Mouse (Mus musculus): ENCODE data around the gene Pafah2. TPM values are rescaled to one million over a fixed set of nuclear protein-coding genes. Genes with fewer than 3 reads are reported as not detected.

Gene Pafah2
- polyA plus RNA-seq, 1 experiment: 16.5 TPM

- Histone ChIP-seq H3K4me3 (ENCODE audit: low read depth, low read length) (no peak overlapping the region), H3K36me3 (ENCODE audit: control insufficient read depth, insufficient read depth, low read length, poor library complexity, severe bottlenecking) (peaks cover 25% of the 10 kb centered on the region), H3K4me1 (ENCODE audit: control insufficient read depth, insufficient read depth, low read length) (peaks cover 2% of the 10 kb centered on the region), H3K27me3 (ENCODE audit: control insufficient read depth, insufficient read depth, low read length, poor library complexity, severe bottlenecking) (no peaks in the 10 kb centered on the region), H3K9ac (ENCODE audit: low read depth, poor library complexity, severe bottlenecking) (no peak overlapping the region), H3K9me3 (replicated peaks; ENCODE audit: control insufficient read depth, insufficient read depth, low read length, poor library complexity, severe bottlenecking) (no peaks in the 10 kb centered on the region), H3K27ac (ENCODE audit: insufficient read depth, low read length) (no peak overlapping the region)
- TF ChIP-seq EP300 (IDR thresholded peaks at IDR 0.05; ENCODE audit: insufficient read depth, low read depth, low read length): no peak
- no peak for TF ChIP-seq CTCF (IDR thresholded peaks at IDR 0.05; ENCODE audit: low read depth, low read length)
Measured at GRCm38 (mm10) chr4:134471469-134471868, 75.3 kb downstream of the Pafah2 start.

GRCm38 (mm10) chr4:134473764-134474163 lies 77.6 kb downstream of the Pafah2 start:
- H3K9ac ChIP-seq (ENCODE audit: low read depth, poor library complexity, severe bottlenecking): no peak overlapping the region
- no peak overlapping the region for H3K4me3 ChIP-seq (ENCODE audit: low read depth, low read length)
- TF ChIP-seq POLR2A (IDR thresholded peaks at IDR 0.05; ENCODE audit: insufficient read depth, low read length): no peak
- TF ChIP-seq EP300 (IDR thresholded peaks at IDR 0.05; ENCODE audit: insufficient read depth, low read depth, low read length): no peak
- no peak for TF ChIP-seq CTCF (IDR thresholded peaks at IDR 0.05; ENCODE audit: low read depth, low read length)

GRCm38 (mm10) chr4:134474240-134474639 lies 78.1 kb downstream of the Pafah2 start:
- no peak overlapping the region for H3K9ac ChIP-seq (ENCODE audit: low read depth, poor library complexity, severe bottlenecking)
- no peaks in the 10 kb centered on the region for H3K4me1 ChIP-seq (ENCODE audit: control insufficient read depth, insufficient read depth, low read length)
- no peak overlapping the region for H3K27ac ChIP-seq (ENCODE audit: insufficient read depth, low read length)
- no peaks in the 10 kb centered on the region for H3K27me3 ChIP-seq (ENCODE audit: control insufficient read depth, insufficient read depth, low read length, poor library complexity, severe bottlenecking)
- H3K9me3 ChIP-seq (replicated peaks; ENCODE audit: control insufficient read depth, insufficient read depth, low read length, poor library complexity, severe bottlenecking): no peaks in the 10 kb centered on the region
- peaks cover 25% of the 10 kb centered on the region for H3K36me3 ChIP-seq (ENCODE audit: control insufficient read depth, insufficient read depth, low read length, poor library complexity, severe bottlenecking)
- H3K4me3 ChIP-seq (ENCODE audit: low read depth, low read length): no peak overlapping the region
- TF ChIP-seq POLR2A (IDR thresholded peaks at IDR 0.05; ENCODE audit: insufficient read depth, low read length) (no peak), EP300 (IDR thresholded peaks at IDR 0.05; ENCODE audit: insufficient read depth, low read depth, low read length) (no peak), CTCF (IDR thresholded peaks at IDR 0.05; ENCODE audit: low read depth, low read length) (no peak)

More at GRCm38 (mm10) chr4:134473764-134474163, 77.6 kb downstream of the Pafah2 start:
- Histone ChIP-seq H3K9me3 (replicated peaks; ENCODE audit: control insufficient read depth, insufficient read depth, low read length, poor library complexity, severe bottlenecking) (no peaks in the 10 kb centered on the region), H3K4me1 (ENCODE audit: control insufficient read depth, insufficient read depth, low read length) (no peaks in the 10 kb centered on the region), H3K27me3 (ENCODE audit: control insufficient read depth, insufficient read depth, low read length, poor library complexity, severe bottlenecking) (no peaks in the 10 kb centered on the region), H3K36me3 (ENCODE audit: control insufficient read depth, insufficient read depth, low read length, poor library complexity, severe bottlenecking) (peaks cover 25% of the 10 kb centered on the region), H3K27ac (ENCODE audit: insufficient read depth, low read length) (no peak overlapping the region)

GRCm38 (mm10) chr4:134476899-134477298 lies 80.8 kb downstream of the Pafah2 start:
- Histone ChIP-seq H3K9ac (ENCODE audit: low read depth, poor library complexity, severe bottlenecking) (no peak overlapping the region), H3K4me3 (ENCODE audit: low read depth, low read length) (no peak overlapping the region), H3K9me3 (replicated peaks; ENCODE audit: control insufficient read depth, insufficient read depth, low read length, poor library complexity, severe bottlenecking) (no peaks in the 10 kb centered on the region), H3K27ac (ENCODE audit: insufficient read depth, low read length) (no peak overlapping the region), H3K4me1 (ENCODE audit: control insufficient read depth, insufficient read depth, low read length) (no peaks in the 10 kb centered on the region), H3K27me3 (ENCODE audit: control insufficient read depth, insufficient read depth, low read length, poor library complexity, severe bottlenecking) (no peaks in the 10 kb centered on the region), H3K36me3 (ENCODE audit: control insufficient read depth, insufficient read depth, low read length, poor library complexity, severe bottlenecking) (peaks cover 17% of the 10 kb centered on the region)
- no peak for TF ChIP-seq CTCF (IDR thresholded peaks at IDR 0.05; ENCODE audit: low read depth, low read length)
- no peak for TF ChIP-seq EP300 (IDR thresholded peaks at IDR 0.05; ENCODE audit: insufficient read depth, low read depth, low read length)
- TF ChIP-seq POLR2A (IDR thresholded peaks at IDR 0.05; ENCODE audit: insufficient read depth, low read length): no peak

Other genes with a start within 250 kb of the Pafah2 start
- 66.3 and 69.0 TPM in 2 replicates for gene Cep85, start 209.2 kb upstream of the Pafah2 start, polyA plus RNA-seq (2011; ENCODE audit: insufficient read depth, insufficient read length, low read depth, missing spikeins)
- gene Gm7534, start 193.3 kb upstream of the Pafah2 start, polyA plus RNA-seq (2011; ENCODE audit: insufficient read depth, insufficient read length, low read depth, missing spikeins): not detected in 2 replicates
- not detected in 2 replicates for gene Catsper4, start 168.9 kb upstream of the Pafah2 start, polyA plus RNA-seq (2011; ENCODE audit: insufficient read depth, insufficient read length, low read depth, missing spikeins)
- 10.4 and 10.8 TPM in 2 replicates for gene Cnksr1, start 157.9 kb upstream of the Pafah2 start, polyA plus RNA-seq (2011; ENCODE audit: insufficient read depth, insufficient read length, low read depth, missing spikeins)
- gene E130218I03Rik, start 152.7 kb upstream of the Pafah2 start, polyA plus RNA-seq (2011; ENCODE audit: insufficient read depth, insufficient read length, low read depth, missing spikeins): not detected in 2 replicates
- 16.8 and 17.2 TPM in 2 replicates for gene Zfp593, start 150.7 kb upstream of the Pafah2 start, polyA plus RNA-seq (2011; ENCODE audit: insufficient read depth, insufficient read length, low read depth, missing spikeins)
- not detected in 2 replicates for gene Gm30191, start 149.4 kb upstream of the Pafah2 start, polyA plus RNA-seq (2011; ENCODE audit: insufficient read depth, insufficient read length, low read depth, missing spikeins)
- gene Grrp1, start 142.2 kb upstream of the Pafah2 start, polyA plus RNA-seq (2011; ENCODE audit: insufficient read depth, insufficient read length, low read depth, missing spikeins): 0.55 TPM in 1 of 2 replicates, not detected in the other
- gene Pdik1l, start 108.4 kb upstream of the Pafah2 start, polyA plus RNA-seq (2011; ENCODE audit: insufficient read depth, insufficient read length, low read depth, missing spikeins): 12.0 and 14.1 TPM in 2 replicates
- gene Trim63, start 81.2 kb upstream of the Pafah2 start, polyA plus RNA-seq (2011; ENCODE audit: insufficient read depth, insufficient read length, low read depth, missing spikeins): 5.4 and 7.4 TPM in 2 replicates
- gene Slc30a2, start 53.1 kb upstream of the Pafah2 start, polyA plus RNA-seq (2011; ENCODE audit: insufficient read depth, insufficient read length, low read depth, missing spikeins): 3.9 and 4.9 TPM in 2 replicates
- 3.3 and 3.9 TPM in 2 replicates for gene Extl1, start 12.5 kb upstream of the Pafah2 start, polyA plus RNA-seq (2011; ENCODE audit: insufficient read depth, insufficient read length, low read depth, missing spikeins)
- gene Stmn1, start 72.0 kb downstream of the Pafah2 start, polyA plus RNA-seq (2011; ENCODE audit: insufficient read depth, insufficient read length, low read depth, missing spikeins): 266 and 270 TPM in 2 replicates
- 1.5 and 3.4 TPM in 2 replicates for gene Paqr7, start 100.4 kb downstream of the Pafah2 start, polyA plus RNA-seq (2011; ENCODE audit: insufficient read depth, insufficient read length, low read depth, missing spikeins)
- 32.4 and 38.3 TPM in 2 replicates for gene Aunip, start 114.7 kb downstream of the Pafah2 start, polyA plus RNA-seq (2011; ENCODE audit: insufficient read depth, insufficient read length, low read depth, missing spikeins)
- 50.5 and 51.9 TPM in 2 replicates for gene Mtfr1l, start 139.1 kb downstream of the Pafah2 start, polyA plus RNA-seq (2011; ENCODE audit: insufficient read depth, insufficient read length, low read depth, missing spikeins)
- 21.6 and 23.0 TPM in 2 replicates for gene Selenon, start 155.8 kb downstream of the Pafah2 start, polyA plus RNA-seq (2011; ENCODE audit: insufficient read depth, insufficient read length, low read depth, missing spikeins)